Mouse (Mus musculus): ENCODE measurements at regions not wholly inside any gene's neighbourhood (a gene's known extent, or its start where the extent isn't known, plus 50 kb on each side); places are given as distances from the start of the nearest gene placed in this dataset.

GRCm38 (mm10) chr3:16363134-16363533 lies 356.9 kb upstream of the Gm5150 start:
- TF ChIP-seq NRF1 (IDR thresholded peaks at IDR 0.05; ENCODE audit: insufficient read depth, low read depth, low read length, poor library complexity, severe bottlenecking) (no peak), MYC (IDR thresholded peaks at IDR 0.05; ENCODE audit: low read depth, low read length) (no peak), JUND (IDR thresholded peaks at IDR 0.05; ENCODE audit: low read depth, low read length) (no peak), USF2 (IDR thresholded peaks at IDR 0.05; ENCODE audit: borderline replicate concordance in 1 of 2, insufficient read depth in 1 of 2, low read depth in 1 of 2, low read length in 2 of 2) (no peak), USF1 (IDR thresholded peaks at IDR 0.05; ENCODE audit: low read depth, low read length) (no peak), TCF12 (IDR thresholded peaks at IDR 0.05; ENCODE audit: low read depth, low read length) (no peak), GABPA (IDR thresholded peaks at IDR 0.05; ENCODE audit: low read depth, low read length) (no peak), POLR2A (IDR thresholded peaks at IDR 0.05; ENCODE audit: control insufficient read depth in 1 of 2, insufficient read depth in 1 of 2, low read depth in 1 of 2, low read length in 2 of 2, poor library complexity in 1 of 2) (no peak), TBP (IDR thresholded peaks at IDR 0.05; ENCODE audit: low read depth, low read length) (no peak), CTCF (IDR thresholded peaks at IDR 0.05 in 2 of 3, conservative IDR thresholded peaks at IDR 0.05 in 1 of 3; ENCODE audit: control insufficient read depth in 1 of 3, insufficient read depth in 1 of 3, low read depth in 2 of 3, low read length in 3 of 3, poor library complexity in 1 of 3, severe bottlenecking in 1 of 3) (no peak), MEF2A (IDR thresholded peaks at IDR 0.05; ENCODE audit: extremely low read depth, insufficient replicate concordance, low read depth, low read length, poor library complexity, severe bottlenecking) (no peak), POLR2AphosphoS2 (IDR thresholded peaks at IDR 0.05; ENCODE audit: low read length) (no peak), E2F4 (IDR thresholded peaks at IDR 0.05; ENCODE audit: borderline replicate concordance, low read depth, low read length) (no peak)

All from MEL (cell line).